Mouse (Mus musculus): ENCODE data around the gene Trpm3.

The Trpm3 gene

DNA sequence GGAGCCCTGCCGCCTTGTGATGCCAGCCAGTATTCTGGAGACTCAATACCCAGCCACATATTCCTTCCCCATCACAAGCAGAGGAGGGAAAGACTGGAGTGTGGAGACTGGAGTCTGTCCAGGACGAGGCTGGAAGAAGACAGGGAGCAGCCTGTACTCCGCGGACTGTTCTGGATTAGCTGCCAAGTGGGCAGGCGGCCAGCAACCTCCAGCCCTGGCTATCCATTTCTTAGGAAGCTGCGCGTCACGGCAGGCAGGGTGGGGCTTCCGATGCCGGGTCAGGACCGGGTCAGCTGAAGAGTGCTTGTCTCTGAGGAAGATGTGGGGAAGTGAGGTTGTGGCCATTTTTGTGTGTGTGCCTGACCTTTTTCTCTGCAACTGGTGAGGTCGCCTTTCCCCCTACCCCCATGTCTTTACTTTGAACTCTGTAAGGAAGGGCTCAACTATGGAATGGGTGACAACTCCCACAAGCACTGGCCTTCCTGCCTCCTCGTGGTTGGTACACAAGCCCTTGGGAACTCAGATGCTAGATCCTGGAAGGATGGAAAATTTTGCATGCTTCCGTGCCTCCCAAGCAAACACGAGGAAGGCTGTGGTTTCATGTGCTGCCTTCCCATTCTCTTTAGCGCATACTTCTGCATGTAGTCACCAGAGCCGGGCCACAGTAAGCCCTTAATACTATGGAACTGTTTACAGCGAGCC is 777.9 kb downstream of the Trpm3 start:
- peak; percentile 20 to 58 for DNase-seq (ENCODE audit: low read depth in 1 of 2, low spot score in 2 of 2)

GRCm38 (mm10) chr19:22917345-22917735 is 778.5 kb downstream of the Trpm3 start:
- no peak for DNase-seq (ENCODE audit: low read depth in 1 of 2, low spot score in 2 of 2)

DNA sequence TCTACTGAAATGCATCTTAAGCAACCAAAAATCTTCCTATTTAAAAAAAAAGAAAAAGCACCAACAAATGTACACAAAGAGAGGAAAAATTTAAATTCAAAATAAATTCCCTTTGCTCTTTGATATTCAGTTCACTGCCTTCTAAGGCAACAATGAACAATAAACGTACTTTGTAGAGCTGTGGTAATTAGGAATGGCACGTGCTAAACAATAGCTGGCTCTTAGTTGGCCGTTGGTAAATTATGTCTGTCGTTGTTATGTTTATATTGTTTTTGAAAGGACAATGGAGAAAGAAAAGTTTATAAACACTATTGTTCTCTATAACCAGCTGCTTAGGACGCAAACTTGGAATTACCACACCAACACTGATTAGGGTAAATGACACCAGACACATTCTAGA is 782.1 kb downstream of the Trpm3 start:
- no peak for DNase-seq (ENCODE audit: low read depth in 1 of 2, low spot score in 2 of 2)

DNA sequence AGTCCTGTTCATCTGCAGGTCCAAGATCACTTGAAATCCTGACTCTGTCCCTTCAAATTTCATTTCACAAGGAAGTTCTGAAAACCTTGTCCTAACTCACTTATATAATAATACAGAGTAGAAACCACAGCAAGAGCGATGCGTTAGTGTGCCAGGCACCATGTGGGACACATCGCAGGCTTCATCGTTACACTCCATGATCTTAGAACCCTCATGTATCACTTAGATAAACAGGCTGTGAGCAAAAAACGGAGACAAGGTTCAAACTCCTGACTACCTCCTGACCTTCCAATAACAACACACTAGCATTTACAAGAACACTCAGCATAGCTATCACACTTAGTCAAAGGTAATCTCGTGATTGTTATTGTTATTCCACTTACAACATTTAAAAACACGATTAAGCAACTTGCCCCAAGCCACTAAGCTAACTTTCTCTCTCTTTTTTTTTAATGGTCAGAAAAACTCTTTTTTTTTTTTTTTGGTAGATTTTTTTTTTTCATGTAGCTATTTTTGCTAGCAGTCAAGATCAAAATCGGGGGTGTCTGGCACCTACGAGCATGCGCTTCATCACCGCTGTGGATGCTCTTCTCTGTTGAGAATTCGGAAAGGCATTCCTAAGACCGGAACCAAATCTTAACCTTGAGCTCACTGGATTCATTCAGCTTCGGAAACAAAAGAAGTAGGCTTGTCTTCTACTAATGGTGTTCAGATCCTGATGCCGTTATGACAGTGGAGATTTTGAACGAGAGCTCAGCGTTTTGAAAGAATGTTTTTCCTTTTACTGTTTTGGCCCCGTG is 784.2 kb downstream of the Trpm3 start:
- DNase-seq (ENCODE audit: low read depth in 1 of 2, low spot score in 2 of 2) = no peak

- no peak for DNase-seq (ENCODE audit: low read depth in 1 of 2, low spot score in 2 of 2)
Observed at GRCm38 (mm10) chr19:22925284-22925683, 786.4 kb downstream of the Trpm3 start.

GRCm38 (mm10) chr19:22926753-22927152 is 787.9 kb downstream of the Trpm3 start:
- DNase-seq (ENCODE audit: low read depth in 1 of 2, low spot score in 2 of 2) = no peak

DNA sequence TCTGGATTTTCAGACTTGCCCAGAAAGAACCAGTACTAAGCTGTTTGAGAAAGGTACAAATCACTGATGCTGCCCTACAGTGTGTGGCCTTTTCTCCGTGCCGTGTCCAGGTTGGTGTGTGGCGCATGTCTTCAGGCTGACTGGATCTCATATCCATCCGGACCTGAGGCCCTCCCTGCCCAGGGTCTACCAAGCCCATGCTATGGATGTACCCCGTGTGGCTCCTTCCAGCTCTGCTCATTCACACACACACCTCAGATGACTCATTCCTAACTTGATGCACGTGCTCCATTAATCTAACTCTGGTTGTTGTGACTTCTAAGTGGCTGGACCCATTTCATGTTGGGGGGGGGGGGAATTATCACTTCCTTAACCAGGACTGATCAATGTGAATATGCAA is 789.5 kb downstream of the Trpm3 start:
- DNase-seq (ENCODE audit: low read depth in 1 of 2, low spot score in 2 of 2) = no peak

DNA sequence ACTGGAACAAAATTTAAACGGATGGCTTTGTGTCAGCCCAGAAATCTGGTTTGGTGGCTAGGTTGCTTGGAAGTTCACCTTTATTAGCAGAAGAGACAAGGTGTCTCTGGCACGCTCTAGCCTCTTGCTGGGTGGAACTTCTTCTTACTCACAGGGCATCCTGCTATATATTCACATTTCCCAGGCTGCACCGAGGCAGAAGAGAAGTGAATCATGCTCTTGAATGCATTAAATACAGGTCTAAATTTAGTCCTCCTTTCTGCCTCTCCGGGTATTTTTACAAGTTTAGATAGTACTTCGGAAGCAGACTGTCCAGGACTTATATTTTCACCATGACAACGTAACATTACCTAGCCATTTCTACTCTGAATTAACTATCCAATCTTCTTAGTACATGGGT is 790.9 kb downstream of the Trpm3 start:
- no peak for DNase-seq (ENCODE audit: low read depth in 1 of 2, low spot score in 2 of 2)

DNA sequence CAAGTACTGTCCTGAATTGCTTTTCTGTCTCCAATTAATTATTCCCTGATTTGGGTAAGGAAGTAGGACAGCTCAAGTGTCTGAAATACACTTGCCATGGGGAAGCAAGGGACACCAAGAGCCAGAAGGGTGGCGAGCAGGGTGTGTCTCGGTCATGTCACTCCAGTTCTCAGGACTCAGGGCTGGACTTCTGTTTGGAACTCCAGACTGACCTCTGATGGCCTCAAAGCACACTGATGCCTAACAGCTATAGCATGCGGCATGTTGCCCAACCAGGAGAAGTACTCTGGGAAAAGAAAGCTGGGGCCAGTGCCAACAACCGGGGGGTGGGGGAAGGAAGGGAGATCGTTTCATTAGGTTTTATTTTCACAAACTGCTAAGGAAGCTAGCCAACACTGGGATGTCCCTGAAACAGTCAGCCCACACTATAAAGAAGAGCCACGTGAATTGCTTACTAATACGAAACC is 791.6 kb downstream of the Trpm3 start:
- DNase-seq (ENCODE audit: low read depth in 1 of 2, low spot score in 2 of 2) = no peak

DNA sequence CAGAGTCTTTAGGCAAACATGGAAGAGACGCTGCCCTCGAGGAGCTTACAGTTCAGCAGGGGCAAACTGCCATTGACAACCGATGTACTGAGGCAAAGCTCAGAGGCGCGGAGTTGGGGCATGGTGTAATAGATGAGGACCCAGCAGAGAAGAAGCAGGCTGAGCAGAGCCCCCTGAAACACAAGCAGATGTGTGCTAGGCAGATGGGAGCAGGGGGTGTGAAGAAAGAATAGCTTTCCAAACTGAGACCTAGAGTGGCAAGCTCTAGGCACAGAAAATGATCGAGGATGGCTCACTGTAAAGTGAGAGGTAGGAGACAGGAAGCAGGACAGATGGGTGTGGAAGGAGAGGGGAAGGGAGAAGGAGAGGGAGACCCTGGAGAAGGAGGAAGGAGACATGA is 792.2 kb downstream of the Trpm3 start:
- DNase-seq (ENCODE audit: low read depth in 1 of 2, low spot score in 2 of 2) = no peak

GRCm38 (mm10) chr19:22935067-22935466 is 796.2 kb downstream of the Trpm3 start:
- DNase-seq (ENCODE audit: low read depth in 1 of 2, low spot score in 2 of 2) = no peak

GRCm38 (mm10) chr19:22938848-22939724 is 800.2 kb downstream of the Trpm3 start:
- no peak for DNase-seq (ENCODE audit: low read depth in 1 of 2, low spot score in 2 of 2)

DNA sequence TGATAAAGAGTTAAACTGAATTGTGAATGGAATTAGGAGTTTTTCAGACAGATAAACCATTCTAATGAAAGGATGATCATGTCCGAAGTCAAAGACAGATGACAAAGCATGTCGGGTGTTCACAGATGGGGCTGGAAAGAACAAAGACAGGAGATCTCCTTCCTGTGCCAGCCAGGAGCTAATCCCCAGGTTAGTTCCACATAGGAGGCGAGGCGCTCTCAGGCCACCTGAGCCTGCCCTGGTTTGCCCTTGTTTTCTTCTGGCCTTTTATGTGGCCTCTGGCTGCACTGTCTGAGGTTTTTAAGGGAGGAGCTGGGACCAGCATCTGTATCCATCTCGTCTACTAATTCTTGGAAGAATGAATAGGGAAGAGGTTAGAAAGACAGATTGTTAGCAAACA is 801.0 kb downstream of the Trpm3 start:
- no peak for DNase-seq (ENCODE audit: low read depth in 1 of 2, low spot score in 2 of 2)

DNA sequence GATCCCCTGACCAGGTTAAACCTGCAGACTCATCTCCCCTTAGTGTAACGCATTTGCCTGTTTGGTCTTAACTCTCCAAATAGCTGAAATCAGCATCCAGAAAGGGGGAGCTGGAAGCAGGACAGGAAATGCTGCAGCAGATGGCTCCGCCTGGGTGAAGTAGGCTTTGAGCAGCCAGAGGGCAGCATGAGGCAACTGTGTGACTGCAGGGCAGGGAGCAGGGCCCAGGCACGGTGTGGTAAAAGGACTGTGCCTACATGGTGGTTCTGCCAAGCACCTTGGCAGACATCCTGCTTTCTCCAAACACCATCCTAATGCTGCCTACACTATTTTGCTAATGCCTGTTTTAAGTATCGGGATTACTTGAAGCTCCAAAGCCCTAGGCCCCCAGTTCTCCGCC is 801.6 kb downstream of the Trpm3 start:
- no peak for DNase-seq (ENCODE audit: low read depth in 1 of 2, low spot score in 2 of 2)

- no peak for DNase-seq (ENCODE audit: low read depth in 1 of 2, low spot score in 2 of 2)
Observed at GRCm38 (mm10) chr19:22940956-22941355, 802.1 kb downstream of the Trpm3 start.

DNA sequence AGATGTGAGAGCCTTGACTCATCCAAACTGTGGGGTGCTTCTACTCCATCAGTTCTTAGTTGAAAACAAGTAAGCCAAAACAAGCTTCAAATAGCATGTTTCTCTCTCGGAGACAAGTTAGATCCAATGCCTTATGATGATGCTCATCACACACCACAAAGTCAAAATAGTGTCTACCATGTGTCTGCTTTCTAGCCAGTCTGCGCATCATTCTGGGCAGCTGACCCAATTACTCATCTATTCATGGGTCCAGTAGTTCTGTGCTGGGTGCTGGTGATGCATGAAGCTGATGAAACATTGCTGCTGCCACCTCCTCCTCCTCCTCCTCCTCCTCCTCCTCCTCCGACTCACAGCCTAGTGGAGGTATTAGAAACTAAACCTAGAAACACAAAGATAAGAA is 813.6 kb downstream of the Trpm3 start:
- no peak for DNase-seq (ENCODE audit: low read depth in 1 of 2, low spot score in 2 of 2)

DNA sequence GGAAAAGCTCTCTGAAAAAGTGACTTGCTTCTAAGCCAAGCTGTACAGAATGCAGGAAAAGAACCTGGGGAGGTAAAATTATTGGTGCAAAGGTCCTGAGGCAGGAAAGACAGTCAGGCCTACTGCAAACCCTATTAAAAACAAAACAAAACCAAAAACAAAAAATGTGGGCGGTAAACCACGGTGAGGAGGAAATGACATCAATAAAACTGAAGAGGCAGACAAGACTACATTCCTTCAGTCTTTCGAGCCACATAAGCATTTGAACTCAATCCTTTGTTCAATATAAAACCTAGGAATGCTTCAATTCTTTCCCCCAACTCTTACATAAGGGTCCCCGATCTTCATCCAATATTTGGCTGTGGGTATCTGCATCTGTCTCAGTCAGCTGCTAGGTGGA is 814.3 kb downstream of the Trpm3 start:
- no peak for DNase-seq (ENCODE audit: low read depth in 1 of 2, low spot score in 2 of 2)

GRCm38 (mm10) chr19:22958414-22958813 is 819.6 kb downstream of the Trpm3 start:
- no peak for DNase-seq (ENCODE audit: low read depth in 1 of 2, low spot score in 2 of 2)

GRCm38 (mm10) chr19:22960450-22961265 is 821.8 kb downstream of the Trpm3 start:
- DNase-seq (ENCODE audit: low read depth in 1 of 2, low spot score in 2 of 2) = no peak

DNA sequence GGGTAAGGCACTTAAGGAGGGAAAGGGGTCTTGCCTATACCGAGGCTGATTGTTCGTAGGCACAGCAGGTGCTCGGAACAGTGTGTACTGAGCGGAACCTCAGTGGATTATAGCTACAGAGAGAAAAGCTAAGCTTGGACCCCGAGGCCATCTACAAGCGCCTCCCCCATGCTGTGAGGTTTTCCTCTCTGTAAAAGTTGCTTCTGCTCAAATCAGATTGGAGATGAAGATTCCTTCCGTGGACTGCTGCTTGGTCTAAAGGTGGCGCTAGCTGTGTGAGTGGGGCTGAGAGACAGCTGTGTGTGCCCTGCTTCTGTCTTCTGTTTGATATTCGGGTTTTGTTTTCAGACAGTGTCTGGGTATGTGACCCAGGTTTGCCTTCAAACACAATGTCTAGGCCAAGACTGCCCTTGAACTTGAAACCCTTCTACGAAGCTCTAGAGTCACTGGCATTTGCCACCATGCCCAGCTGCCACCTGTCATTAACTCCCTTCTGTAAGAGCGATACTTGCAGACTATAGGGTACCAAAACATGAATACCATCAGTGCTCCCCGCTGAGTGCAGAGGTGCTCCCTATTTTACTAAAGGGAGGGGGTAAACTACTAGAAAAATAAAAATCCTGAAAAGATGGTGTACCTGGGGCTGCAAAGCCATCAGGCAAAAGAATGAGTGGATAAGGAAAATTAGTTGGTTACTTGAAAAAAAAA is 823.3 kb downstream of the Trpm3 start:
- no peak for DNase-seq (ENCODE audit: low read depth in 1 of 2, low spot score in 2 of 2)
